Mouse (Mus musculus): ENCODE data around the gene Pkd1. TPM values are rescaled to one million over a fixed set of nuclear protein-coding genes. Genes with fewer than 3 reads are reported as not detected.

Pkd1 gene
- polyA plus RNA-seq, 1 experiment from 2014 or later, result 23.9 TPM

- H3K9me3 ChIP-seq (ENCODE audit: control insufficient read depth, low read length), result no peaks in the 10 kb centered on the region
- H3K9ac ChIP-seq (ENCODE audit: low read length), result no peak overlapping the region
- H3K27me3 ChIP-seq (ENCODE audit: control insufficient read depth, insufficient read depth, low read length), result no peaks in the 10 kb centered on the region
- no peak for ATAC-seq (replicated peaks; ENCODE audit: low FRiP score)
- no peak overlapping the region for H3K4me2 ChIP-seq (ENCODE audit: low read depth, low read length, severe bottlenecking)
- 83% methylated on average over 8 of the region's 8 CpGs for WGBS
- no peak overlapping the region for H3K4me3 ChIP-seq (ENCODE audit: low read depth, low read length)
- no peak overlapping the region for H3K27ac ChIP-seq (ENCODE audit: low read depth, low read length)
- H3K36me3 ChIP-seq (ENCODE audit: control insufficient read depth, insufficient read depth, low read length), result no peaks in the 10 kb centered on the region; the same call in 1 of the 2 replicates
- H3K4me1 ChIP-seq (replicated peaks; ENCODE audit: control insufficient read depth, insufficient read depth, low read length), result no peaks in the 10 kb centered on the region
- no peak for DNase-seq (ENCODE audit: low spot score)
Observed at GRCm38 (mm10) chr17:24567034-24567779, 17.6 kb downstream of the Pkd1 start.

GRCm38 (mm10) chr17:24569837-24570236 lies 20.2 kb downstream of the Pkd1 start:
- H3K4me3 ChIP-seq (ENCODE audit: low read depth, low read length), result no peak overlapping the region
- no peak for ATAC-seq (replicated peaks; ENCODE audit: low FRiP score)
- no peaks in the 10 kb centered on the region for H3K27me3 ChIP-seq (ENCODE audit: control insufficient read depth, insufficient read depth, low read length)
- WGBS, result 91% methylated on average over 4 of the region's 4 CpGs
- no peaks in the 10 kb centered on the region; the same call in 1 of the 2 replicates for H3K36me3 ChIP-seq (ENCODE audit: control insufficient read depth, insufficient read depth, low read length)
- H3K9me3 ChIP-seq (ENCODE audit: control insufficient read depth, low read length), result no peaks in the 10 kb centered on the region
- no peak for DNase-seq (ENCODE audit: low spot score)
- H3K27ac ChIP-seq (ENCODE audit: low read depth, low read length), result no peak overlapping the region
- no peaks in the 10 kb centered on the region for H3K4me1 ChIP-seq (replicated peaks; ENCODE audit: control insufficient read depth, insufficient read depth, low read length)
- H3K4me2 ChIP-seq (ENCODE audit: low read depth, low read length, severe bottlenecking), result no peak overlapping the region
- no peak overlapping the region for H3K9ac ChIP-seq (ENCODE audit: low read length)

- H3K36me3 ChIP-seq (ENCODE audit: control insufficient read depth, insufficient read depth, low read length), result no peaks in the 10 kb centered on the region; the same call in 1 of the 2 replicates
- 93% methylated on average over 12 of the region's 12 CpGs for WGBS
Observed at GRCm38 (mm10) chr17:24572651-24573245, 23.1 kb downstream of the Pkd1 start.

GRCm38 (mm10) chr17:24573811-24574210 lies 24.2 kb downstream of the Pkd1 start:
- H3K9me3 ChIP-seq (ENCODE audit: control insufficient read depth, low read length), result no peaks in the 10 kb centered on the region
- H3K9ac ChIP-seq (ENCODE audit: low read length), result no peak overlapping the region
- DNase-seq (ENCODE audit: low spot score) (no peak), ATAC-seq (replicated peaks; ENCODE audit: low FRiP score) (no peak)
- 93% methylated on average over 9 of the region's 9 CpGs for WGBS
- H3K4me1 ChIP-seq (replicated peaks; ENCODE audit: control insufficient read depth, insufficient read depth, low read length), result no peaks in the 10 kb centered on the region
- no peaks in the 10 kb centered on the region; the same call in 1 of the 2 replicates for H3K36me3 ChIP-seq (ENCODE audit: control insufficient read depth, insufficient read depth, low read length)
- no peak overlapping the region for H3K4me3 ChIP-seq (ENCODE audit: low read depth, low read length)
- no peak overlapping the region for H3K27ac ChIP-seq (ENCODE audit: low read depth, low read length)
- no peak overlapping the region for H3K4me2 ChIP-seq (ENCODE audit: low read depth, low read length, severe bottlenecking)
- H3K27me3 ChIP-seq (ENCODE audit: control insufficient read depth, insufficient read depth, low read length), result no peaks in the 10 kb centered on the region

More at GRCm38 (mm10) chr17:24572651-24573245, 23.1 kb downstream of the Pkd1 start:
- H3K27ac ChIP-seq (ENCODE audit: low read depth, low read length), result no peak overlapping the region
- H3K9ac ChIP-seq (ENCODE audit: low read length), result no peak overlapping the region
- no peaks in the 10 kb centered on the region for H3K4me1 ChIP-seq (replicated peaks; ENCODE audit: control insufficient read depth, insufficient read depth, low read length)
- no peaks in the 10 kb centered on the region for H3K9me3 ChIP-seq (ENCODE audit: control insufficient read depth, low read length)
- H3K4me2 ChIP-seq (ENCODE audit: low read depth, low read length, severe bottlenecking), result no peak overlapping the region
- H3K27me3 ChIP-seq (ENCODE audit: control insufficient read depth, insufficient read depth, low read length), result no peaks in the 10 kb centered on the region
- ATAC-seq (replicated peaks; ENCODE audit: low FRiP score), result no peak
- no peak for DNase-seq (ENCODE audit: low spot score)
- no peak overlapping the region for H3K4me3 ChIP-seq (ENCODE audit: low read depth, low read length)

- DNase-seq (ENCODE audit: low spot score) (no peak), ATAC-seq (replicated peaks; ENCODE audit: low FRiP score) (no peak)
- 93% methylated on average over 3 of the region's 3 CpGs for WGBS
- no peaks in the 10 kb centered on the region for H3K9me3 ChIP-seq (ENCODE audit: control insufficient read depth, low read length)
- no peaks in the 10 kb centered on the region for H3K36me3 ChIP-seq (ENCODE audit: control insufficient read depth, insufficient read depth, low read length)
- H3K27me3 ChIP-seq (ENCODE audit: control insufficient read depth, insufficient read depth, low read length), result no peaks in the 10 kb centered on the region
- H3K9ac ChIP-seq (ENCODE audit: low read length), result no peak overlapping the region
- no peak overlapping the region for H3K4me3 ChIP-seq (ENCODE audit: low read depth, low read length)
- no peak overlapping the region for H3K27ac ChIP-seq (ENCODE audit: low read depth, low read length)
- H3K4me2 ChIP-seq (ENCODE audit: low read depth, low read length, severe bottlenecking), result no peak overlapping the region
- no peaks in the 10 kb centered on the region for H3K4me1 ChIP-seq (replicated peaks; ENCODE audit: control insufficient read depth, insufficient read depth, low read length)
Observed at GRCm38 (mm10) chr17:24579532-24579931, 29.9 kb downstream of the Pkd1 start.

GRCm38 (mm10) chr17:24580287-24580686 lies 30.7 kb downstream of the Pkd1 start:
- H3K9ac ChIP-seq (ENCODE audit: low read length), result no peak overlapping the region
- ATAC-seq (replicated peaks; ENCODE audit: low FRiP score) (no peak), DNase-seq (ENCODE audit: low spot score) (no peak)
- H3K27ac ChIP-seq (ENCODE audit: low read depth, low read length), result no peak overlapping the region
- H3K27me3 ChIP-seq (ENCODE audit: control insufficient read depth, insufficient read depth, low read length), result no peaks in the 10 kb centered on the region
- no peak overlapping the region for H3K4me2 ChIP-seq (ENCODE audit: low read depth, low read length, severe bottlenecking)
- H3K4me3 ChIP-seq (ENCODE audit: low read depth, low read length), result no peak overlapping the region
- no peaks in the 10 kb centered on the region for H3K36me3 ChIP-seq (ENCODE audit: control insufficient read depth, insufficient read depth, low read length)
- no peaks in the 10 kb centered on the region for H3K4me1 ChIP-seq (replicated peaks; ENCODE audit: control insufficient read depth, insufficient read depth, low read length)
- no peaks in the 10 kb centered on the region for H3K9me3 ChIP-seq (ENCODE audit: control insufficient read depth, low read length)
- WGBS, result 96% methylated on average over 2 of the region's 2 CpGs

- ATAC-seq (replicated peaks; ENCODE audit: low FRiP score) (no peak), DNase-seq (ENCODE audit: low spot score) (no peak)
- no peak overlapping the region for H3K4me3 ChIP-seq (ENCODE audit: low read depth, low read length)
- no peaks in the 10 kb centered on the region for H3K9me3 ChIP-seq (ENCODE audit: control insufficient read depth, low read length)
- H3K9ac ChIP-seq (ENCODE audit: low read length), result no peak overlapping the region
- peaks cover 11% of the 10 kb centered on the region for H3K36me3 ChIP-seq (ENCODE audit: control insufficient read depth, insufficient read depth, low read length)
- H3K4me1 ChIP-seq (replicated peaks; ENCODE audit: control insufficient read depth, insufficient read depth, low read length), result no peaks in the 10 kb centered on the region
- H3K27me3 ChIP-seq (ENCODE audit: control insufficient read depth, insufficient read depth, low read length), result no peaks in the 10 kb centered on the region
- H3K27ac ChIP-seq (ENCODE audit: low read depth, low read length), result no peak overlapping the region
- WGBS, result 79% methylated on average over 5 of the region's 5 CpGs
- no peak overlapping the region for H3K4me2 ChIP-seq (ENCODE audit: low read depth, low read length, severe bottlenecking)
Observed at GRCm38 (mm10) chr17:24583599-24584460, 34.2 kb downstream of the Pkd1 start.

- peaks cover 11% of the 10 kb centered on the region for H3K36me3 ChIP-seq (ENCODE audit: control insufficient read depth, insufficient read depth, low read length)
- 85% methylated on average over 3 of the region's 3 CpGs for WGBS
- DNase-seq (ENCODE audit: low spot score) (no peak), ATAC-seq (replicated peaks; ENCODE audit: low FRiP score) (no peak)
- H3K9me3 ChIP-seq (ENCODE audit: control insufficient read depth, low read length), result no peaks in the 10 kb centered on the region
- no peak overlapping the region for H3K4me2 ChIP-seq (ENCODE audit: low read depth, low read length, severe bottlenecking)
- H3K4me3 ChIP-seq (ENCODE audit: low read depth, low read length), result no peak overlapping the region
- H3K4me1 ChIP-seq (replicated peaks; ENCODE audit: control insufficient read depth, insufficient read depth, low read length), result no peaks in the 10 kb centered on the region
- no peak overlapping the region for H3K9ac ChIP-seq (ENCODE audit: low read length)
- no peak overlapping the region for H3K27ac ChIP-seq (ENCODE audit: low read depth, low read length)
- no peaks in the 10 kb centered on the region for H3K27me3 ChIP-seq (ENCODE audit: control insufficient read depth, insufficient read depth, low read length)
Observed at GRCm38 (mm10) chr17:24584520-24584919, 34.9 kb downstream of the Pkd1 start.

Measured in forebrain, embryonic 11.5 days (tissue).